Mouse (Mus musculus) layer of hippocampus, postnatal 14 days (tissue): Measurements from ENCODE around the gene Prg3. TPM values are rescaled to one million over a fixed set of nuclear protein-coding genes. Genes with fewer than 3 reads are reported as not detected.

ENCODE experiments used
- DNase-seq, 2 experiments: peaks; one replicate each; pipeline ENCODE4 v3.0.0; 2021 to 2022; ENCODE audit warnings: low spot score in 2 of 2, mixed read lengths in 1 of 2
- total RNA-seq, 2 experiments: library from RNA; stranded (reverse); gene quantifications; 2 replicates each; pipeline ENCODE4 v1.2.3; 2021

Gene Prg3
- total RNA-seq, 2 experiments from 2014 or later, result not detected

DNA sequence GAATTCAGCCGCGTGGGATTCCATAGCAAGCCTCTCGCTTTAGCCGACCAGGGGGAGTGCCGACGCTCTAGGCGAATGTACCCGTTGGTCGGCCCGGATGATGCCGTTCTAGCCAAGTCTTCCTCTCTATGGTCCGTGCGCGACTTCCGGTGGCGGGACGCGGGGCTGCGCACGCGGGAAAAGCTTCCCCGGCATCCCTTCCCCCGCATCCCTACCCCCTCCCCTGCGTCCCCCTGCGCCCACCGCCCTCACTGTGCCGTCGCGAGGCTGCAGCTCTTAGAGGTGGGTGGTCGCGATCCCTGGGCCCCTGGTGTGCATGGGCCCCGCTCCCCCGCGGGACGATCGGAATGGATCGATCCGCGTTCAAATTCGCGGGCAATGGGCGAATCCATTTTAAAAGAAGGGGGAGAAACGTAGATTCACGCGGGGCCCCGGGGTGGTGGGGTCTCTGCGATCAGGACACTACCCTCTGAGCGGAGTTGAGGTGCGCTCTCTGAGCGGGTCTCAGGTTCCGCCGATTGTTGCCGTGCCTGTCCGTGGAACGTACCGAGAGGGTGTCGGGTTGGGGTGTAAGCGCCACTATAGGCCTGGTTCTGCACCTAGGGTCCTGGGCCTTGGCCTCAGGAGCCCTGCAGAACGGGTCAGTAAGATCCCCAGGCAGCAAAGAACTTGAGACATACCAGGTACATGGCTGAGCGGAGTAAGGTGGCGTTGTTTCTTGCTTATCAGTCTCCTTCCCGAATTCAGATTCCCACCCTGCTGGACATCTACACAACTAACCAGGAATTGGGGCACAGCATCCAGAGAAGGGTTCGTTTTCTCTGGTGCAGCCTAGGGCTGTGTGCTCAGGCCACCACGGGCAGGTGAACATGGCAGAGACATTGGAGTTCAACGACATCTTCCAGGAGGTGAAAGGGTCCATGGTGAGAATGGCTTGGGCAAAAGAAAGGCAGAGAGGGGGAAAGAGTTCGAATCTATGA lies 49.3 kb downstream of the Prg3 start, which contains the start of the genes Ssrp1 and P2rx3:
TSS of gene Ssrp1 (plus strand) at position 188 of the 980 bp plus-strand sequence.
TSS of gene P2rx3 (minus strand) at position 416 of the 980 bp plus-strand sequence.
- DNase-seq, result peak; percentile 88 to 94

DNA sequence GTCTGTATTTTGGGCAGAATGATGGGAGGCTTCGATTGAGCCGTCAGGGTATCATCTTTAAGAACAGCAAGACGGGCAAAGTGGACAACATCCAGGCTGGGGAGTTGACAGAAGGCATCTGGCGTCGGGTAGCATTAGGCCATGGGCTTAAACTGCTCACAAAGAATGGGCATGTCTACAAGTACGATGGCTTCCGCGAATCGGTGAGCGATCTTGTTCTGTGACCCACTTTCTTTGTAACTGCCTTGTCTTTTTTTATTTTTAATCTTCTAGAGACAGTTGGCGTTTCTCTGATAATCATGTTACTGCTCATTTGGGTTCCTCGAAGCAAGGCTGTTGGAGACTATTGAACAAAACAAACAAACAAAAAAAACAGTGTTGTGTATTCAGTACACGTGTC lies 50.3 kb downstream of the Prg3 start:
- no peak for DNase-seq

Other genes starting within 250 kb of the Prg3 start
- 1 to 10 TPM; 2.6 to 3.7 TPM for gene Gm19426, start 244.6 kb upstream of the Prg3 start, total RNA-seq
- 10 to 100 TPM in 1 of 2 experiments, 1 to 10 TPM in 1; 6.8 to 10.6 TPM for gene Serping1, start 212.8 kb upstream of the Prg3 start, total RNA-seq
- gene Ube2l6, start 189.4 kb upstream of the Prg3 start, total RNA-seq, result 1 to 10 TPM; 4.1 to 4.5 TPM
- not detected for gene Smtnl1, start 165.6 kb upstream of the Prg3 start, total RNA-seq
- 10 to 100 TPM; 59.1 to 59.8 TPM for gene Timm10, start 161.2 kb upstream of the Prg3 start, total RNA-seq
- gene Slc43a1, start 149.4 kb upstream of the Prg3 start, total RNA-seq, result under 1 TPM; 0.33 to 0.37 TPM
- 10 to 100 TPM; 92.5 to 99.2 TPM for gene Rtn4rl2, start 101.5 kb upstream of the Prg3 start, total RNA-seq
- 1 to 10 TPM; 2.4 to 3.3 TPM for gene Slc43a3, start 51.6 kb upstream of the Prg3 start, total RNA-seq
- not detected for gene Prg2, start 7.8 kb upstream of the Prg3 start, total RNA-seq
- gene Ssrp1, start 49.0 kb downstream of the Prg3 start, total RNA-seq, result 100 to 1,000 TPM; 104 TPM
- 1 to 10 TPM; 2.8 to 3.4 TPM for gene P2rx3, start 49.2 kb downstream of the Prg3 start, total RNA-seq
- gene Tnks1bp1, start 59.8 kb downstream of the Prg3 start, total RNA-seq, result 100 to 1,000 TPM; 128 to 141 TPM
- gene Aplnr, start 148.0 kb downstream of the Prg3 start, total RNA-seq, result 1 to 10 TPM; 6.1 to 8.1 TPM
- 10 to 100 TPM; 23.0 to 26.1 TPM for gene Lrrc55, start 209.0 kb downstream of the Prg3 start, total RNA-seq